Mouse (Mus musculus) right cerebral cortex, adult 18-20 months (tissue): ENCODE data around the gene Dnajc12.
"Not testable (repeated sequence)": the region's sequence is repeated elsewhere in the genome, so short reads cannot be mapped to it uniquely, and the experiment has no call there.

Source experiments
- DNase-seq: peaks from one replicate; pipeline ENCODE4 v3.0.0; 2022; ENCODE audit warnings: mixed read lengths

Dnajc12 gene

GRCm38 (mm10) chr10:63382372-63383279 is at the start of gene Dnajc12:
Dnajc12 (plus strand) TSS chr10:63382443.
- peak; percentile 89 for DNase-seq

DNA sequence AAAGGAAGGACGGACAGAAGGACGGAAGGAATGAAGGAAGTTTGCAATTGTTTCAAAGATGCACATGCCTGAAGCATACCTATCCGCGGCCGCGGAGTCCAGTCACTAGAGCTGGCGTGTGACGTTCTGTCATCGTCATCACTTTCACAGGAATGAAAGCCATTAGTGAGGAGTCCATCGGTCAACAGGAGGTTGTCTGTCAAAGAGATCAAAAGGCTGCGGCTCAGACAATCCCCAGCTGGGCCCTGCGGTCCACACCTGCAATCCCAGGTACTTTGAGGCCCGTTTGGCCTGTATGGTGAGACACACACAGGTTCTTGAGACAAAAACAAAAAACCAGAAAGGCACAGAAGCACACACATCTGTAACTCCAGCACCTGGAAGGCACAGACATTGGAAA is 45.3 kb upstream of the Dnajc12 start:
- DNase-seq: no peak

DNA sequence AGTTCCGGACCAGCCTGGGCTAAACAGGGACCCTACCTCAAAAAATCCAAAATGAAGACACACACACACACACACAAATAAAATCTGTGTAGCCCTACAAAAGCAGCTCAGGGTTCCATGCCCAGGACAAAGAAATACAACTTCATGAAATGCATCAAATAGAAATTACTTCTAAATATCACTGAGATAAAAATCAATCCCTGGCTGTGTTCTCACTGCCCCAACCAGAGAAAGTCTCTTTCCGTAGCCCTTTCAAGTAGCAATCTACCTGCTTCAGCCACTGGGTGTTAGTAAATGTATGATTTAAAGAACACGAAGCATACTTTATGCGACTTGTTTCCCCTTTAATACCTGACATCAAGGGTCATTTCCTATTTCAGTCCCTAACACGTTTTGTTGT is 44.9 kb upstream of the Dnajc12 start:
- no peak for DNase-seq

GRCm38 (mm10) chr10:63337951-63338836 is 44.0 kb upstream of the Dnajc12 start:
- peak; percentile 49 for DNase-seq

DNA sequence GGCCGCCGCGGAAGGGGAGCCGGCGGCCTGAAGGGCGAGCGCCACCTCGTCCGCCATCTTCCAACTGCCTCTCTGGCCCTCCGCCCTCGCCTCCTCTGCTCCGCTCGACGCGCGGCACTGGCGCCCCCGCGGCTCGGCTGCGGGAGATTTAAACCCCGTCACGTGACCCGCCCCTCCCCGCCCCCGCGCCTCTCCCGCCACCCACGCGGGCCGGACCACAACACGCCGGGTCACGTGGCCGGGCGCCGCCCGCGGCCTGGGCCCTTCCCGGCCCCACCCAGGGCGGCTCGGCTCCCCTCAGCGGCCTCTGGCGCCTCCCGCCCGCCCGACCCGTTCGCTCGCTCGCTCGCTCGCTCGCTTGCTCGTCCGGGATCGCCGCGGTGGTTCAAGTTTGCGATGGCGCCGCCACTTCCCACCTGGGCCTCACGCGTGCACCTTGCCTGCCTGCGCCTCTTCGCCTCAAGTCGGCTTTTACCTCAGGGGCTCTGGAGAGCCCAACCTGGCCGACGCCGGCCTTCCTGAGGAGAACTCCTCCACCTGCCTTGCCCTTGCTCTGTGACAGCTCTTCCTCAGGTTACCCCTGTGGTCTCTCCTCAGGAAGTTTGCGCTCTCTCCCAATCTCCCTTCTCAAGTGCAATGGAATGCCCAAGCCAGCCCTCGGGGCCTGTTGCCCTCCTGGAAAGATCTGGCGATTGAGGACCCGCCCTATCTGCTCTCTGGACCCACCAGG is 43.2 kb upstream of the Dnajc12 start:
- peak; percentile 84 for DNase-seq

- DNase-seq: no peak
Measured at GRCm38 (mm10) chr10:63341351-63341750, 40.9 kb upstream of the Dnajc12 start.

- no peak for DNase-seq
Measured at GRCm38 (mm10) chr10:63344751-63345150, 37.5 kb upstream of the Dnajc12 start.

GRCm38 (mm10) chr10:63348291-63348690 is 34.0 kb upstream of the Dnajc12 start:
- DNase-seq: no peak

DNA sequence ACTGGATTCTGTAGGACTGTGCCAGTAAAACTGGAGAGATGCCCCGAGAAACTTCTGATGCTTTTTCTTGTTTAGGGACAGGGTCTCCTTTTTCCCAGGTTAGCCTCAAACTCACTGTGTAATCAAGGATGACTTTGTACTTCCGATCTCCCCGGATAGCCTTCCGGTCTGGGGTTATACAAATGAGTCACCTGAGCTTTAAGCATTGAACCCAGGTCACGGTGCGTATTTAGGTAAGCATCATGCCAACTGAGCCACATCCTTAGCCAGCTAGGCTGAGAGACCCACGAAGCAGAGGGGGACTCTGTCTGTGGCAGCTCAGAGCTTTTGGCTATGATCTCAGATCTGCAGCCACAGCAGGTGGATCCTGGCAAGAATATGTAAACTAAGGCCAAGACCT is 31.6 kb upstream of the Dnajc12 start:
- DNase-seq: no peak

- DNase-seq: not testable (repeated sequence)
Measured at GRCm38 (mm10) chr10:63351099-63351498, 31.1 kb upstream of the Dnajc12 start.

GRCm38 (mm10) chr10:63352111-63352510 is 30.1 kb upstream of the Dnajc12 start:
- peak; percentile 56 for DNase-seq

- no peak for DNase-seq
Measured at GRCm38 (mm10) chr10:63360502-63360901, 21.7 kb upstream of the Dnajc12 start.

- no peak for DNase-seq
Measured at GRCm38 (mm10) chr10:63365918-63366455, 16.3 kb upstream of the Dnajc12 start.

GRCm38 (mm10) chr10:63367386-63367785 is 14.9 kb upstream of the Dnajc12 start:
- DNase-seq: no peak

DNA sequence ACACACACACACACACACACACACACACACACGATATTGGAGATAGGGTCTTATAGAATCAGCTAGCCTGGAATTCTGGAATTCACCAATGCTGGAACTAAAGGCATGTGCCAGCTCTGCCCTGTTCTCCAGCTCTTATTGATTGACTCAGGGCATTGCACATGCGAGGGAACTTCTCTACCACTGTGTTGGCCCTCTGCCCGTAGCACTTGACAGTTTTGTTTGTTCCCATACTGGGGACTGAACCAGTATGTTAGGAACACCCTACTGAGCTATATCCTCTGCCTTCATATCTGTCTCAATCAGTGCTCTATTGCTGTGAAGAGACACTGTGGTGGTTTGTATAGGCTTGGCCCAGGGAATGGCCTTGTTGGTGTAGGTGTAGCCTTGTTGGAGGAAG is 14.2 kb upstream of the Dnajc12 start:
- no peak for DNase-seq

- no peak for DNase-seq
Measured at GRCm38 (mm10) chr10:63376303-63376702, 5.9 kb upstream of the Dnajc12 start.

GRCm38 (mm10) chr10:63377468-63377867 is 4.8 kb upstream of the Dnajc12 start:
- DNase-seq: peak; percentile 39

DNA sequence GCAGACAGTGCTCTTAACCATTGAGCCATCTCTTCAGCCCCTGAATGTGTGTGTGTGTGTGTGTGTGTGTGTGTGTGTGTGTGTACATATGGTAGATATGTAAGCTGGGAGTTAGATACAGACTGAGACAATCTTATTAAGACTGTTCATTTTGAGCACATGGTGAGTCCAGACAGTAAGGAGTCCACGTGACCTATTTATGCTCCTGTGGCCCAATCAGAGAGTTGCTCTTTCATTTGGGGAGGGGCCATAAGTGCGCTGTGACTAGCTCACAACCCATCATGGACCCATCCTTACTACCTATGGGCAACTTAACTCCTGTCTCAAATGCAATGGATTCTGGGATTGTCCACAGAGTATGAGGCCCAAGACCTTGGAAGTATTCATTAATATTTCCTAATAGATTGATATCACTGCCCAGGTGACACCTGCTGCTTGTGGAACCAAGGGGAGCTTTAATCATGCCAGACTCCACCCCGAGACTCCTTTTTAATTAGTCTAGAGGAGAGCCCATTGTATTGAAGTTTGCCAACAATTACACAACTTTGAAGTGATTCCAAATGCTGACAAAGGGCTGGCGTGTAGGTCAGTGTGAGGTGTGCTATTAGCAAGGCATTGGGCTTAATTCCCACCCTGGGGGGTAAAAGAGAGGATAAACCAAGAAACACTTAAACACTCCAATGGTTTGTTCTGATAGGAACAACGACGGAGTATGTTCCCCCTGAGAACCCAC is 3.1 kb upstream of the Dnajc12 start:
- no peak for DNase-seq

- peak; percentile 14 for DNase-seq
Measured at GRCm38 (mm10) chr10:63381498-63382280, 554 bp upstream of the Dnajc12 start, which contains the start of gene Sirt1. Sirt1 (minus strand) TSS chr10:63381704.

GRCm38 (mm10) chr10:63385897-63386296 is 3.7 kb downstream of the Dnajc12 start:
- DNase-seq: not testable (repeated sequence)

GRCm38 (mm10) chr10:63386444-63386843 is 4.2 kb downstream of the Dnajc12 start:
- DNase-seq: peak; percentile 91
